Mouse (Mus musculus) forebrain, embryonic 12.5 days (tissue): ENCODE measurements around the gene A2ml1. TPM values are rescaled to one million over a fixed set of nuclear protein-coding genes. Genes with fewer than 3 reads are reported as not detected.

ENCODE experiments used
- ATAC-seq: fragments of 200-750 bp; cut with Nextera tagmentation; 2 replicates; pipeline ENCODE4 v1.8.0; 2017; ENCODE audit warnings: moderate TSS enrichment; ENCODE audit not compliant: low FRiP score
- H3K27ac ChIP-seq: fragments of 300-500 bp; sonication (generic); 2 replicates; pipeline ENCODE4 v1.5.1; 2016; ENCODE audit warnings: mild to moderate bottlenecking
- H3K27me3 ChIP-seq: fragments of 300-500 bp; sonication (generic); 2 replicates; pipeline ENCODE4 v1.6.1; 2016; ENCODE audit warnings: mild to moderate bottlenecking
- H3K36me3 ChIP-seq: fragments of 300-500 bp; sonication (generic); replicated peaks from 2 replicates; pipeline ENCODE4 v1.6.1; 2016; ENCODE audit warnings: mild to moderate bottlenecking
- H3K4me1 ChIP-seq: fragments of 300-500 bp; sonication (generic); 2 replicates; pipeline ENCODE4 v1.6.1; 2016
- H3K4me2 ChIP-seq: fragments of 300-500 bp; sonication (generic); 2 replicates; pipeline ENCODE4 v1.6.1; 2016; ENCODE audit warnings: mild to moderate bottlenecking, moderate library complexity
- H3K4me3 ChIP-seq: fragments of 300-500 bp; sonication (generic); replicated peaks from 2 replicates; pipeline ENCODE4 v1.5.1; 2016; ENCODE audit warnings: mild to moderate bottlenecking
- H3K9ac ChIP-seq: fragments of 300-500 bp; sonication (generic); 2 replicates; pipeline ENCODE4 v1.6.1; 2016; ENCODE audit warnings: mild to moderate bottlenecking
- H3K9me3 ChIP-seq: fragments of 300-500 bp; sonication (generic); 2 replicates; pipeline ENCODE4 v1.6.1; 2016
- WGBS: fragments of 180-500 bp; shearing (Covaris S2); methylation state at CpG from one replicate; pipeline ENCODE4 v1.1.7; 2016; 5-methylcytosine and 5-hydroxymethylcytosine counted together
- polyA plus RNA-seq: library from polyadenylated mRNA; unstranded; fragments of >200 nt; fragmentation: Nextera tagmentation; extraction: Ambion mirVana; gene quantifications from 2 replicates; pipeline ENCODE4 v1.2.1, GENCODE M21; 2016

A2ml1 gene
- polyA plus RNA-seq, 1 experiment from 2014 or later: 0.57 TPM

DNA sequence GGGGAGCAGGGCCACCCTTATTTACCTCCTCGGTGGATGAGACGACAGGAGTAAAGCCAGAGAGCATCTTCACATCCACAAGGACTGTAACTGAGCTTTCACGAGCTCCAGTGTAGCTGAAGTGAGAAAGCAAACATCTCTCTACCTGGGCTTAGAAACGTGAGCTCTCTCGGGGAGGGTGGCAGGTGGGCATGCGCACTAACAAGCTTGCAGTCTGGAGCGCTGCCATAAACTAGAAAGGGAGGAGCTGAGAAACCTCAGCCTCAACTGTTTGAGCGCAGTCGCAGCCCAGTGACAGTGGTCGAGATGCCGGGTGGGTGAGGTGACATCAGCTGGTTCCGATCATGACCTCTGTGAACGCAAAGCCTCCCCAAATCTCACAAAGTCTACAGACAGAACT lies 38.2 kb downstream of the A2ml1 start:
- H3K27ac ChIP-seq: no peak overlapping the region
- no peaks in the 10 kb centered on the region for H3K36me3 ChIP-seq
- H3K4me1 ChIP-seq: no peaks in the 10 kb centered on the region
- no peaks in the 10 kb centered on the region for H3K9me3 ChIP-seq
- 85% methylated on average over 13 of the region's 13 CpGs for WGBS
- no peak overlapping the region for H3K4me2 ChIP-seq
- H3K27me3 ChIP-seq: no peaks in the 10 kb centered on the region
- no peak overlapping the region for H3K4me3 ChIP-seq
- no peak overlapping the region for H3K9ac ChIP-seq
- ATAC-seq: no peak

DNA sequence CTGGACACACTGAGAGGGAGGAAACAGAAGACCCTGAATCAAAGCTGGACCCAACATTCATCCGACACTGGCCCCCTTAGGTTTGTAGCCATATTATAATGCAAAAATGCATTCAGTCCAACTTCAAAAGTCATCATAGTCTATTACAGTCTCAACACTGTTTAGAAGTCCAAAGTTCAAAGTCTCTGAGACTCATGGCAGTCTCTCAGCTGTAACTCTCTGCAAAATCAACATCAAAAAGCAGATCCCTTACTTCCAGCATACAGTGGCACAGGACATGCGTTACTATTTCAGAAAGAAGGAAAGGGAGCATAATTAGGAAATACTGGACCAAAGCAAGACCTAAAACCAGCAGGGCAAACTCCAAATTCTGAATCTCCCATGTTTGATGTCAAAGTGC lies 46.2 kb downstream of the A2ml1 start:
- Histone ChIP-seq H3K9ac (no peak overlapping the region), H3K9me3 (no peaks in the 10 kb centered on the region), H3K27me3 (no peaks in the 10 kb centered on the region), H3K4me3 (no peak overlapping the region), H3K36me3 (no peaks in the 10 kb centered on the region), H3K4me2 (no peak overlapping the region), H3K4me1 (no peaks in the 10 kb centered on the region), H3K27ac (no peak overlapping the region)
- WGBS: 94% methylated on average over 2 of the region's 2 CpGs
- no peak for ATAC-seq

DNA sequence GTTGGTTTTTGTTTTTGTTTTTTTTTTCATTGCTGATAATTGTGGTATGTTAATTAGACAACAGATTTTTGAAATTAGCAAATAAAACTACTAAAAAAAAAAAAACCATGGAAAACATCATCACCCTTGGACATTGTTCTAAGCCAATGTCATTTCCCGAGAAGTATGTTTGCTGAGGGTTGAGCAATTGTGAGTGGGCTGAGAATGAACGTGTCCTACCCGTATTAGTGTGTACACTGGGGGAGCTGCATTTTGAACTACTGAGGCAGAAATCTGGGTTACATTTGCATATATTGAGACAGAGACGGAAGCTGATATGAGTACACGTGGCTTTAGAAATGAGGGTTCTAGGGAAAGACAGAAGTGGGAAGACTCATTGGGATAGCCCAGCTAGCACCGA lies 48.1 kb downstream of the A2ml1 start:
- no peak overlapping the region for H3K4me3 ChIP-seq
- no peaks in the 10 kb centered on the region for H3K27me3 ChIP-seq
- no peak overlapping the region for H3K4me2 ChIP-seq
- H3K36me3 ChIP-seq: no peaks in the 10 kb centered on the region
- H3K9ac ChIP-seq: no peak overlapping the region
- 89% methylated on average over 6 of the region's 6 CpGs for WGBS
- no peaks in the 10 kb centered on the region for H3K4me1 ChIP-seq
- no peak overlapping the region for H3K27ac ChIP-seq
- no peak for ATAC-seq
- no peaks in the 10 kb centered on the region for H3K9me3 ChIP-seq

DNA sequence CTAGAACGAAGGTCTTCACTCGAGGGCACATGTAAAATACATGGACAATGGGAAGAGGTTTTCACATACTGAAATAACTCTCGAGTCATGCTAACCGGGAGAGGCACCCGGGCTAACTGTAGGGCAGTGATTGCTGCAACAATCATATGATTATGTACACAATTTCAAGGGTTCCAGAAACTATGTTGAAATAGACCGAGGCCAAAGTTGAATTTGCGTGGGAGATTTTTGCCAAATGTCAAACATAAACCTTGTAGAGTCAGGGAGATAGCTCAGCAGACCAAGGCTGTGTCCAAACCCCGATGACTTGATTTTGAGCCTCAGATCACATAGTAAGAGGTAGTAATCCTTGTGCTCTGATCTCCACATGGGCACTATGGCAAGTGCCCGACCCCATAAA lies 48.7 kb downstream of the A2ml1 start:
- H3K36me3 ChIP-seq: no peaks in the 10 kb centered on the region
- H3K4me1 ChIP-seq: no peaks in the 10 kb centered on the region
- no peak for ATAC-seq
- no peak overlapping the region for H3K9ac ChIP-seq
- whole genome bisulfite sequencing: 90% methylated on average over 9 of the region's 9 CpGs
- no peaks in the 10 kb centered on the region for H3K27me3 ChIP-seq
- H3K27ac ChIP-seq: no peak overlapping the region
- no peaks in the 10 kb centered on the region for H3K9me3 ChIP-seq
- no peak overlapping the region for H3K4me3 ChIP-seq
- H3K4me2 ChIP-seq: no peak overlapping the region

DNA sequence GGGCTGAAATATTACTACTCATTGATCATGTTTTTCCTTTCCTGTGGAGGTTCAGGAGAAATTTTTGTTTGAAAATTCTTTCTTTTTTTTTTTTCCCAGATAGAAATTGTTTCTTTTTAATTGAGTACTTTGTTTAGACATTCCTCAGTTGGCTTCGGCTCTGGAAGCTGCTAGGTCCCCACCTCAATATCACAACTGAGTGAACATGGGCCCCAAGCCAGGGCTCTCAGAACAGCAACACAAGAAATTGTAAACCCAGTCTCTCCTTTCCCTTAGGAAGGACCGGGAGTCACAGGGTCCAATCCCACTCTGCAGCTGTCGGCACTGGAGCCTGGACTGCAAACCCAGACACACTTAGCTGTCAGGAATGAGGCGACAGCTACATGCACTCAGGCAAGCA lies 52.9 kb downstream of the A2ml1 start:
- Histone ChIP-seq H3K36me3 (no peaks in the 10 kb centered on the region), H3K4me2 (no peak overlapping the region), H3K27ac (no peak overlapping the region), H3K9me3 (0 out of 2 replicates have a peak, but pooled peaks cover 5% of the 10 kb centered on the region), H3K4me1 (no peaks in the 10 kb centered on the region), H3K9ac (no peak overlapping the region), H3K27me3 (no peaks in the 10 kb centered on the region), H3K4me3 (no peak overlapping the region)
- no peak for ATAC-seq
- WGBS: 89% methylated on average over 4 of the region's 4 CpGs

DNA sequence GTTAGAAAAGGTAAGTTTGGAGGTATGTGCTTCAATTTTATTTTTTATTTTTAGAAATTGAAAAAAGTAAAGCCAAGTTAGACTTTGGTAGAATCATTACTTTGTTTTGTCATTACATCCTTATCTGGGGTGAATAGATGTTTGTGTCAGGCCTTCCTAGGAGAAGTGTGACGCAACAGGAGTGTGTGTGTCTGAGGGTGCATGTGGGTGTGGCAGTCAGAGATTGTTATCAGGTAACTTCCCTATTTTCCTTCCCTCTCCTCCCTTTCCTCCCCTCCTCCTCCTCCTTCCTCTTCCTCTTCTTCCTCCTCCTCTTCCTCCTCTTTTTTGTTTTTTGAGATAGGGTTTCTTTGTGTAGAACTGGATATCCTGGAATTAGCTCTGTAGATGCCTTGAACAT lies 54.3 kb downstream of the A2ml1 start:
- ATAC-seq: no peak
- WGBS: 87% methylated on average over 1 of the region's 1 CpGs
- Histone ChIP-seq H3K27ac (no peak overlapping the region), H3K9me3 (0 out of 2 replicates have a peak, but pooled peaks cover 5% of the 10 kb centered on the region), H3K4me2 (no peak overlapping the region), H3K4me1 (no peaks in the 10 kb centered on the region), H3K36me3 (no peaks in the 10 kb centered on the region), H3K27me3 (no peaks in the 10 kb centered on the region), H3K4me3 (no peak overlapping the region), H3K9ac (no peak overlapping the region)

DNA sequence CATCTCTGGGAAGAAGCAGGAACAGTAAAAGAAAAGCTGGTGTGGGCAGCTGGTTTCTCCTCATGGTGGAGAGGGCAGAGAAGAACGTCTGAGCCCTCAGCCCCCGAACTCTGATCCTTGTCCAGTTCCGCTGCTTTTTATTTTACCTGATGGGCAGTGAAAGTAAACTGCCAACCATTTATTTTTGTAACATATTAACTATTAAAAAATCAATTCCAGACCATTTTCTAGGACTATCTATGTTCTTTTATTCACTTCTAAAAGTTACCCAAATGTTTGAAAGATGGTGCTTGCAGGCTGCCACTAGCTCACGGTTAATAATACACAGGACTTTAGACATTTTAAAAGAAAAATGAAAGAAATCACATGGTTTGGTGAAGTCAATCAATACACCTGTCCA lies 54.8 kb downstream of the A2ml1 start, which contains the start of gene Pzp:
Pzp (minus strand) TSS at position 120 of the 400 bp plus-strand sequence.
- no peak within 1 kb of the TSS for H3K9ac ChIP-seq
- ATAC-seq: no peak
- H3K4me2 ChIP-seq: no peak within 1 kb of the TSS
- no peaks in the 10 kb centered on the region for H3K4me1 ChIP-seq
- 0 out of 2 replicates have a peak, but pooled peaks cover 5% of the 10 kb centered on the region for H3K9me3 ChIP-seq
- WGBS: 87% methylated on average over 4 of the region's 4 CpGs
- no peak within 1 kb of the TSS for H3K4me3 ChIP-seq
- H3K27ac ChIP-seq: no peak within 1 kb of the TSS
- no peaks in the 10 kb centered on the region for H3K27me3 ChIP-seq
- H3K36me3 ChIP-seq: no peaks in the 10 kb centered on the region

DNA sequence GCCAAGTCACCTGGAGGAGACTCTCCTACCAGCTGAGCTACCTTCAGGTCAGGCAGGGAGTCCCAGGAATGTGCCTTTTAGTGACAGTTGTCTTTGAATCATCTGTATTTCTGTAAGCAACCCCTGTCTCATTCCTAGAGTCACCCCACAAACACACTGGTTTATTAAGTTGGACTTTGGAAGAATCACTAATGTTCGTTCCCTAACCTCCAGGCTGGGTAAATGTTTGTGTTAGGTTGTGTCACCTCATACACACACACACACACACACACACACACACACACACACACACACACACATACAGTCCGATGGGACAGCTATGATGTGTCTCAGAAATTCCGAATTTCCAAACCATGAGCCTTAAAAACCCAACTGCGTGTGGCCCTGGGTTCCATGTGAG lies 55.6 kb downstream of the A2ml1 start:
- WGBS: 94% methylated on average over 4 of the region's 4 CpGs
- Histone ChIP-seq H3K4me3 (no peak overlapping the region), H3K9me3 (0 out of 2 replicates have a peak, but pooled peaks cover 5% of the 10 kb centered on the region), H3K27ac (no peak overlapping the region), H3K9ac (no peak overlapping the region), H3K4me2 (no peak overlapping the region), H3K36me3 (no peaks in the 10 kb centered on the region), H3K27me3 (no peaks in the 10 kb centered on the region), H3K4me1 (no peaks in the 10 kb centered on the region)
- no peak for ATAC-seq

DNA sequence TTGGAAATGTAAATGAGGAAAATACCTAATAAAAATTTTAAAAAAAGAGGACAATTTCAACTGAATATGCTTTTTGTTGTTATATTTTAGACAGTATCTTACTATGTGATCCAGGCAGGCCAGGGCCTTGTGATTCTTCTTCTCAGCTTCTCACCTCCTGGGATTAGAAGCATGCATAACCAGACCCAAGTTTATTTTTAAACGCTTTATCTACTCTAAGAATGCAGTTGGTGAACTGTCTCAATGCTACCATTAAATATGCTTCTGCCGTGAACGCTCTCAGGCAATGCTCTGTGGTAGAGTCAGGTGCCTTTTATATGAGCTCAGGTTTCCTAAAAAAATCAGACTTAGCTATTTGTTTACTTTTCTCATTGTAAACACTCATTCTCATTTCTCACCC lies 58.0 kb downstream of the A2ml1 start:
- no peak for ATAC-seq
- 93% methylated on average over 3 of the region's 3 CpGs for WGBS
- Histone ChIP-seq H3K4me3 (no peak overlapping the region), H3K36me3 (no peaks in the 10 kb centered on the region), H3K27ac (no peak overlapping the region), H3K4me1 (no peaks in the 10 kb centered on the region), H3K27me3 (no peaks in the 10 kb centered on the region), H3K9ac (no peak overlapping the region), H3K9me3 (0 out of 2 replicates have a peak, but pooled peaks cover 5% of the 10 kb centered on the region), H3K4me2 (no peak overlapping the region)

DNA sequence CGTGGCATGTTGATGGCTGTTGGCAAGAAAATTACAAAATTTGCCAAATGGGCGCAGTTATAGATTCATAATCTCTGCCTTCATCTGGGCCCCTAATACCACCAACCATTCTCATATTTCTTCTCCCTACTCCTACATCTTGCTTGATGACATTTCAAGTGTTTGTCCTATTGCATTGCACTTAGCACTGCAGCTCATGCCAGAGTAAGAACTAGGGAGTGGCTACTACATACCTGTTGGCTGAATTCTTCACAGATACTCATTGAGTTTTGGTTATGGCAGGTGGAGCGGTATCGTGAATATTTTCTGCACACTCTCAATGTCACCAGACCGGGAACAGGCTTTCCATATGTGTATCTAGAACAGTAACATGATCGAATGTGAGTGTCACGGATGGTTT lies 62.2 kb downstream of the A2ml1 start:
- Histone ChIP-seq H3K27ac (no peak overlapping the region), H3K4me2 (no peak overlapping the region), H3K9me3 (0 out of 2 replicates have a peak, but pooled peaks cover under 1% of the 10 kb centered on the region), H3K4me1 (no peaks in the 10 kb centered on the region), H3K27me3 (no peaks in the 10 kb centered on the region), H3K9ac (no peak overlapping the region), H3K36me3 (no peaks in the 10 kb centered on the region), H3K4me3 (no peak overlapping the region)
- no peak for ATAC-seq
- WGBS: 91% methylated on average over 7 of the region's 7 CpGs

DNA sequence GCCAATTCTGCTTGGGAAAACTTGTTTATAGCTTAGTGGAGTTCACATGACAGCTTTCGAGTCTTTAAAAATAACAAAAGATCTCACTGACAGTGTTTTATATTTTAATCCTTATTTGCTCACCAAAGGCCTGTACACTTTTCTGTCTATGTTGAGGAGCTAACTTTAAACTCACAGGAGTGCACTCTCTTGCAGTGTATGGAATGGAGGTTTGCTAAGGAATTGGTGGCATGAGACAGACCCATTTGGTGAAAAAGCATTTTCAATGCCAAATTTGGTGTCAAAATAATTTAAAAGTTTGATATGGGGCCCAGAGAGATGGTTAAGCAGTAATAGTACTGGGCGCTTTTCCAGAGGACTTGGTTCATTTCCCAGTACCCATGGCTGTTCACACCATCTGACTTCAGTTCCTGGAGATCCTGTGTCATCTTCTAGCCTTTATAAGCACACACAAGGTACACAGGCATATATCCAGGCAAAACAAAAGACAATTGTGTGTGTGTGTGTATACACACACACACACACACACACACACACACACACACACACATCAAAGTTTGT lies 75.7 kb downstream of the A2ml1 start:
- H3K36me3 ChIP-seq: no peaks in the 10 kb centered on the region
- ATAC-seq: no peak
- H3K9me3 ChIP-seq: no peaks in the 10 kb centered on the region
- 95% methylated on average over 2 of the region's 2 CpGs for WGBS
- H3K4me2 ChIP-seq: no peak overlapping the region
- no peaks in the 10 kb centered on the region for H3K27me3 ChIP-seq
- no peak overlapping the region for H3K9ac ChIP-seq
- H3K4me3 ChIP-seq: no peak overlapping the region
- H3K4me1 ChIP-seq: no peaks in the 10 kb centered on the region
- H3K27ac ChIP-seq: no peak overlapping the region

DNA sequence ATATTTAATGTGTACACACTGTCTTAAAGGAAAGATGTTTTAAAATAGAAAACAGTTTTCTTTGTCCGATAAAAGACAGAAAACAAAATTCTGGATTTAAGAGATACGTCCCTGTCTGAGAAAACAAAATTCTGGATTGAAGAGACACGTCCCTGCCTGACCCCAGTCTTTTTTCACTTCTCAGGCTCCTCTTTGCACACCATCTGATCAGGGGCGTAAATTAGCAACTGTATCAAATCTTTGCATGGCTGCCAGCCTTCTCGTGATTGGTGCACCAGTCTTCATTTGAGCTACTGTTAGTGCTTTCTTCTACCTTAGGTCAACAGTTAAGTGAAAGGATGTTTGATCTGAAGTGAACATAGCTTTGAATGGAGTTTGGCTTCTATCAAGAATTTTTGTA lies 76.7 kb downstream of the A2ml1 start:
- H3K9ac ChIP-seq: no peak overlapping the region

DNA sequence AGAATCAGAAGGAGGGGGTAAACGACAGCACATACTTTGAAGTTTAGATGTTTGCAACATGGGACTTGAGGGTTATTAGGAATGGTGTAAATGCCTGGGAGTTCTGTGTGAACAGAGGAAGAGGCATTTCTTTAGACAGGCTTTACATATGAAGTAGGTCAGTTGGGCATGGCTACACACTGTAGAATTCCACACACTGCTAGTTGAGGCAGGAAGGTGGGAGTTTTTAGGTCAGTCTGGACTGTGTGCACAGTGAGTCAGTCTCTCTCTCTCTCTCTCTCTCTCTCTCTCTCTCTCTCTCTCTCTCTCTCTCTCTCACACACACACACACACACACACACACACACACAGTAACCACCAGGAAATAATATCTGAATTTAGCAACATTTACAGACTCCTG lies 86.1 kb downstream of the A2ml1 start:
- H3K36me3 ChIP-seq: no peaks in the 10 kb centered on the region
- no peaks in the 10 kb centered on the region for H3K27me3 ChIP-seq
- H3K4me3 ChIP-seq: no peak overlapping the region
- no peaks in the 10 kb centered on the region for H3K4me1 ChIP-seq
- H3K4me2 ChIP-seq: no peak overlapping the region
- H3K9ac ChIP-seq: no peak overlapping the region
- H3K27ac ChIP-seq: no peak overlapping the region
- no peak for ATAC-seq
- WGBS: 79% methylated on average over 1 of the region's 1 CpGs
- H3K9me3 ChIP-seq: no peaks in the 10 kb centered on the region

More for the DNA sequence above, 76.7 kb downstream of the A2ml1 start:
- 80% methylated on average over 5 of the region's 5 CpGs for WGBS
- no peak for ATAC-seq
- no peak overlapping the region for H3K4me3 ChIP-seq
- no peak overlapping the region for H3K27ac ChIP-seq
- no peaks in the 10 kb centered on the region for H3K27me3 ChIP-seq
- H3K4me1 ChIP-seq: no peaks in the 10 kb centered on the region
- no peaks in the 10 kb centered on the region for H3K9me3 ChIP-seq
- H3K4me2 ChIP-seq: no peak overlapping the region
- H3K36me3 ChIP-seq: no peaks in the 10 kb centered on the region
